Mouse (Mus musculus) layer of hippocampus, postnatal 36 days (tissue): ENCODE data around the gene Aptx. TPM values are rescaled to one million over a fixed set of nuclear protein-coding genes. Genes with fewer than 3 reads are reported as not detected.

Experiments
- DNase-seq, 2 experiments: peaks; one replicate each; pipeline ENCODE4 v3.0.0; 2022
- microRNA-seq, 2 experiments: library from miRNA; unstranded; fragments of <30 nt; microRNA quantifications; one replicate each; pipeline ENCODE4 v1.2.0; 2021
- total RNA-seq, 2 experiments: library from RNA; stranded (reverse); gene quantifications; 2 replicates each; pipeline ENCODE4 v1.2.3; 2021

The Aptx gene
- total RNA-seq, 2 experiments from 2014 or later = 23.4 to 28.7 TPM

GRCm38 (mm10) chr4:40666237-40667012 lies 36.6 kb downstream of the Aptx start:
- DNase-seq = no peak

GRCm38 (mm10) chr4:40651055-40651454 lies 51.9 kb downstream of the Aptx start:
- DNase-seq = no peak

- DNase-seq = no peak
Observed at GRCm38 (mm10) chr4:40649111-40649510, 53.9 kb downstream of the Aptx start.

GRCm38 (mm10) chr4:40643567-40643966 lies 59.4 kb downstream of the Aptx start:
- no peak for DNase-seq

GRCm38 (mm10) chr4:40640991-40641390 lies 62.0 kb downstream of the Aptx start:
- no peak for DNase-seq

Small RNA genes within 50 kb of the gene (microRNA-seq; reads per million reads assigned to microRNA genes)
- gene Mir207 = 0 to 0.90 reads per million in 2 experiments

Other genes starting within 250 kb of the Aptx start
- gene Tmem215, start 231.0 kb downstream of the Aptx start, total RNA-seq = 1 to 10 TPM; 5.8 to 8.4 TPM
- 100 to 1,000 TPM; 368 to 372 TPM for gene Dnaja1, start 19.0 kb upstream of the Aptx start, total RNA-seq
- 10 to 100 TPM; 51.4 to 55.3 TPM for gene Smu1, start 54.7 kb upstream of the Aptx start, total RNA-seq
- 10 to 100 TPM in 1 of 2 experiments, 1 to 10 TPM in 1; 6.9 to 10.8 TPM for gene B4galt1, start 150.8 kb upstream of the Aptx start, total RNA-seq
- gene Spink4, start 216.9 kb upstream of the Aptx start, total RNA-seq = not detected
- gene Bag1, start 245.1 kb upstream of the Aptx start, total RNA-seq = 100 to 1,000 TPM; 148 to 156 TPM
- 10 to 100 TPM; 87.9 to 89.4 TPM for gene Chmp5, start 245.2 kb upstream of the Aptx start, total RNA-seq